Mouse (Mus musculus) liver, embryonic 16.5 days (tissue): ENCODE results near the gene Ddhd1. TPM values are rescaled to one million over a fixed set of nuclear protein-coding genes. Genes with fewer than 3 reads are reported as not detected.
A peak's percentile ranks its signal among the peaks of the same experiment; 100 is the strongest.
"Not testable (repeated sequence)": the region's sequence is repeated elsewhere in the genome, so short reads cannot be mapped to it uniquely, and the experiment has no call there.

Source experiments
- ATAC-seq: fragments of 200-750 bp; cut with Nextera tagmentation; 2 replicates; pipeline ENCODE4 v1.8.0; 2017; ENCODE audit warnings: low read depth, mild to moderate bottlenecking, moderate number of reproducible peaks, moderate library complexity
- H3K27ac ChIP-seq: fragments of 300-500 bp; sonication (generic); 2 replicates; pipeline ENCODE4 v1.5.1; 2014; ENCODE audit warnings: mild to moderate bottlenecking, low read length
- H3K27me3 ChIP-seq: fragments of 300-500 bp; sonication (generic); 2 replicates; pipeline ENCODE4 v1.6.1; 2014; ENCODE audit warnings: low read depth, low read length, mixed read lengths; ENCODE audit not compliant: control insufficient read depth, insufficient read depth
- H3K36me3 ChIP-seq: fragments of 300-500 bp; sonication (generic); 2 replicates; pipeline ENCODE4 v1.6.1; 2014; ENCODE audit warnings: mild to moderate bottlenecking; ENCODE audit not compliant: control insufficient read depth, insufficient read depth
- H3K4me1 ChIP-seq: fragments of 300-500 bp; sonication (generic); 2 replicates; pipeline ENCODE4 v1.6.1; 2014; ENCODE audit warnings: low read depth, low read length, mixed read lengths; ENCODE audit not compliant: control insufficient read depth
- H3K4me2 ChIP-seq: fragments of 300-500 bp; sonication (generic); 2 replicates; pipeline ENCODE4 v1.6.1; 2014; ENCODE audit warnings: low read depth, low read length, mixed read lengths
- H3K4me3 ChIP-seq: fragments of 300-500 bp; sonication (generic); 2 replicates; pipeline ENCODE4 v1.5.1; 2014; ENCODE audit warnings: low read depth, mild to moderate bottlenecking, low read length
- H3K9ac ChIP-seq: fragments of 300-500 bp; sonication (generic); 2 replicates; pipeline ENCODE4 v1.6.1; 2014; ENCODE audit warnings: low read depth, low read length
- H3K9me3 ChIP-seq: fragments of 300-500 bp; sonication (generic); replicated peaks from 2 replicates; pipeline ENCODE4 v1.6.1; 2016; ENCODE audit warnings: low read length; ENCODE audit not compliant: control insufficient read depth
- WGBS: fragments of 180-500 bp; shearing (Covaris S2); extraction: QIAGEN DNeasy Blood & Tissue Kit; methylation state at CpG from one replicate; pipeline ENCODE4 v1.1.7; 2014; ENCODE audit not compliant: insufficient replicate concordance; 5-methylcytosine and 5-hydroxymethylcytosine counted together
- polyA plus RNA-seq: library from polyadenylated mRNA; unstranded; fragments of >200 nt; fragmentation: Nextera tagmentation; extraction: Ambion mirVana; gene quantifications from 2 replicates; pipeline ENCODE4 v1.2.1, GENCODE M21; 2015

Ddhd1 gene
- polyA plus RNA-seq, 1 experiment from 2014 or later: 6.6 TPM

DNA sequence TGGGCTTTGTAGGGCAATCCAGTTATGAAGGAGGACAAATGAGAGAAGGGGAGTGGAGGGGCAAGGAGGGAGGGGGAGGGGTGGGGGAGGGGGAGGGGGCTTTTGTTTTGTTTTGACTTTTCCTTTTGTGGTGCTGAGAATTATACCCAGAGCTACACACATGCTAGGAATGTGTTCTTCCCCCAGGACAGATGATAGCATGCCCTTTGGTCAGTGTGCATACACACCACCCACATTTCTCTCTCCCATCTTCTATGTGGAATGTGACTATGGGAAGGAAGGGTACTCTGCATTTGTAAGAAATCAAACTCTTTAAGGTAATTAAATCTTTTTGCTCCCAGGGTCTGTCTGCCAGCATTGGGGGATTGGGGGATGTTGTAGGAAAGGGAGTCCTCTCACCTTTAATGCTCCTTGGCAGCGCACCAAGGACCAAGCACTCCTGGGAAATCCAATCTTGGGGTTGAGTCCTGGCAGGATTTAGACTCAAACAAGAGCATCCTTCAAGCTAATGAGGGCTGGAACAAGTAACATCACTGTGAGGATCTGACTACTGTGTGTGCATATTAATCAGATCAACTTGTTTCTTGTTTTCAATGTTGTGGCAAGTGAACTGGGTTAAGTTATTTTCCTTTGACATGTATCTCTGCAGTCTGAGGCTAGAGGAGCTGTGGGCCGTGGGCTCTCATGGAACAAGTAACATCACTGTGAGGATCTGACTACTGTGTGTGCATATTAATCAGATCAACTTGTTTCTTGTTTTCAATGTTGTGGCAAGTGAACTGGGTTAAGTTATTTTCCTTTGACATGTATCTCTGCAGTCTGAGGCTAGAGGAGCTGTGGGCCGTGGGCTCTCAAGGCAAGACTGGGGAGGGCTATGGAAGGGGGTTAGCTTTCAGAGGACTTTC, 76.8 kb downstream of the Ddhd1 start:
- not testable (repeated sequence) for H3K9ac ChIP-seq, H3K4me2 ChIP-seq, ATAC-seq, H3K4me3 ChIP-seq, H3K27ac ChIP-seq, H3K4me1 ChIP-seq, H3K27me3 ChIP-seq, H3K36me3 ChIP-seq, H3K9me3 ChIP-seq
- 72% methylated on average over 3 of the region's 3 CpGs for WGBS

DNA sequence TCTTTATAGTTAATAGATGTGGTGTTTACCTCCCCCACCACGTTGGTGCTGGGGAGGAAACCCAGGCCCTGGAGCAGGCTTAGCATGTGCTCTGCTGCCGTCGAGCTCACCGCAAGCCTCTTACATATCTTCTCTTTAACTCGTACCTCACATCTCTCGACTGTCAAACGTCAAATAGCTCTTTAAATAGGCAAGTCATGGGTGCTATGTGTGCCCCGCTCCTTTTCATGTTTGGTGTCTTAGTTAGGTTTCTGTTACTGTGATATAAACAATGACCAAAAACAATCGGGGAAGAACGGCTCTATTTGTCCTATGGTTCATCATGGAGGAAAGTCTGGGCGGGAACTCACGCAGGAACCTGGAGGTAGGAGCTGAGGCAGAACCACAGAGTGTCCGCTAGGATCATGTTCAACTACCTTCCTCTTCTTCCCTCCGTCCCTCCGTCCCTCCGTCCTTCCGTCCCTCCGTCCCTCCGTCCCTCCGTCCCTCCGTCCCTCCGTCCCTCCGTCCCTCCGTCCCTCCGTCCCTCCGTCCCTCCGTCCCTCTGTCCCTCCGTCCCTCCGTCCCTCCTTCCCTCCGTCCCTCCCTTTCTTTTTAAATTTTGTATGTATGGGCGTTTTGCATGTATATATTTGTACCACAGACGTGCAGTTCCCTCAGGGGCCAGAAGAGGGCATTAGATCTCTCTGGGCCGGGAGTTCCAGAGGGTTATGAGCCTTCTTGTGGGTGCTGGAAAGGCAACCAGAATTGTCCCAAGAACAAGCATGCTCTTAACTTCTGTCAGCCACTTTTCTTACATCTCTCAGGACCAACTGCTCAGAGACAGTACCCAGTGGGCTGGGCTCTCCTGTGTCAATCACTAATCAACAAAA, 91.6 kb downstream of the Ddhd1 start:
- Histone ChIP-seq H3K27ac (no peak overlapping the region), H3K36me3 (no peaks in the 10 kb centered on the region), H3K4me3 (peak overlapping the region; percentile 14), H3K9ac (no peak overlapping the region), H3K9me3 (no peaks in the 10 kb centered on the region), H3K27me3 (no peaks in the 10 kb centered on the region), H3K4me1 (no peaks in the 10 kb centered on the region; the same call in 1 of the 2 replicates), H3K4me2 (peak overlapping the region; percentile 44; the same call in 1 of the 2 replicates)
- no peak for ATAC-seq
- WGBS: 13% methylated on average over 32 of the region's 33 CpGs

DNA sequence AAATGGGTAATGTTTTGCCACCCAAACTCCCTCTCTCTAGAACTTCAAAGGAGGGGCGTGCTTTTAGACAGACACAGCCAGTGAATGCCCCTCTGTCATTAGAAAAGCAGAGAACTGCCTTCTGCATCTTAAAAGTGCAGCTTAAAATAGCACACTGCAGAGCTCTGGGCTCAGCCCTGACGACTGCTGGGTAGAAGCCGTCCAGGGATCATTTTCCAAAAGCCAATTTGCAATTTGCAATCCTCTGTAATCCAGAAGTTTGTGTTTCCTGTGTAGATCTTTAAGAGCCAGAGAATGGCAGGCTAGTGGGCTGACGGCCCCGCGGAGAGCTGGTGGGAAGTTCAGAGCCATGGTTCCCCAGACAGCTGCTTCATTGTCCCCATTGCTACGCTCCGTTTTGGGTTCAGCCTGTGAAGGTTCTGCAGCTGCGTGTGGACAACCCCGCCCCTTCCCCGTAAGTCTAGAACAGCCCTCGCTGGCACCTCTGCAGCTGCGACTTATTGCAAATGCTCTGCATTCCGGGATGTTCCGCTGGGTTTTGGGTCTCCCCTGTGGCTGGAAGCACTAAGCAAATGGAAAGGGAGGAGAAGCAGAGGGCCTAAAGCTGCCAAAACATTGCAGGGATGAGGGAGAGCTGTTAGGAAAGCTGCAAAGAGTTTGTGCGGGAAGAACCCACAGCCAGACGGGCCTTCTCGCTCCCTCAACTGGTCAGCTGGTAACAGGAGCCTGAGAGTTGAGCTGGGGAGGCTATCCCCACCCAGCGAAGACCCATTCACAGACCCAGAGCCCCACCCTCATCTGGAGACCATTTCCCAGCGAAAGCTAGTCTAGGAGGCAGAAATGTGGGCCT, 92.5 kb downstream of the Ddhd1 start:
- no peaks in the 10 kb centered on the region for H3K36me3 ChIP-seq
- H3K9me3 ChIP-seq: no peaks in the 10 kb centered on the region
- no peak overlapping the region for H3K9ac ChIP-seq
- no peaks in the 10 kb centered on the region for H3K27me3 ChIP-seq
- H3K4me2 ChIP-seq: peak overlapping the region; percentile 44
- no peak overlapping the region for H3K27ac ChIP-seq
- H3K4me3 ChIP-seq: no peak overlapping the region
- 21% methylated on average over 20 of the region's 20 CpGs for WGBS
- ATAC-seq: no peak
- H3K4me1 ChIP-seq: no peaks in the 10 kb centered on the region; the same call in 1 of the 2 replicates

DNA sequence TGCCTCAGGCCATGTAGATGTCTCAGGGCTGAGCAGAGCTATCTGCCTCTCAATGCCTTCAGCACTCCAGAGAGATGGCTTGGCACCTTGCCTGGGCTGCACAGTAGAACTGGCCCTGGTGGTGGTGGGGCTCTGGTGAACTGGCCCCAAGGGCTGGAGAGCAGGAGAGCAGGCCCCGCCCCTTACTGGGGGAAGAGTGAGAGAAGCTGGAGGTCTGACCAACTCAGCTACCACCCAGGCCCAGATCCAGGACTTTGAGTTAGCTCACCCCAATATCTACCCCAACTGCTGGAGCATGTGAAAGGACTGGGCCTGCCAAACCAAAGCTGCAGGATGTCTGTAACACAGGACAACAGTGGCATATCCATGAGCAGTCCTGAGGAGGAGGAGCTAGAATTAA, 94.4 kb downstream of the Ddhd1 start:
- H3K36me3 ChIP-seq: no peaks in the 10 kb centered on the region
- H3K27me3 ChIP-seq: no peaks in the 10 kb centered on the region
- no peak for ATAC-seq
- H3K27ac ChIP-seq: no peak overlapping the region
- 72% methylated on average over 1 of the region's 1 CpGs for WGBS
- H3K4me2 ChIP-seq: no peak overlapping the region
- no peak overlapping the region for H3K4me3 ChIP-seq
- H3K4me1 ChIP-seq: no peaks in the 10 kb centered on the region; the same call in 1 of the 2 replicates
- no peaks in the 10 kb centered on the region for H3K9me3 ChIP-seq
- H3K9ac ChIP-seq: no peak overlapping the region

DNA sequence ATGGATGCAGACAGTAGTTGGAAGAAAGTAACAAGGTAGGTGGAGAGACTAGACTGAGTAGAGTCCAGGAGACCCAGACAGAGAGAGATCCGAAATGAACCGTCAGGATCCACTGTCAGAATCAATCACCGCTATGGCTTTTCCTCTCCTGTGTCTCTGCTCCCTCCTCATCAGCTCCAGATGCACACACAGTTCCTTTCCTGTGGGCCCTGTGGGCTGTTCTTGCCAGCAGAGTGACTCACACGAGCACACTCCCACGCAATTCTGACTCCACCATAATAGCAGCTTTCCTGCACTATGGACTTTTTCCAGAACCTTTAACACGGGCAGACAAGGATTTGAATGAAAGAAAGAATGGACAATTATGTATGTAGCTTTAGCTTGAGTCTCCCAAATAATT, 96.3 kb downstream of the Ddhd1 start:
- Histone ChIP-seq H3K4me3 (no peak overlapping the region), H3K9me3 (no peaks in the 10 kb centered on the region), H3K4me2 (no peak overlapping the region), H3K36me3 (no peaks in the 10 kb centered on the region), H3K4me1 (no peaks in the 10 kb centered on the region; the same call in 1 of the 2 replicates), H3K9ac (no peak overlapping the region), H3K27ac (no peak overlapping the region), H3K27me3 (no peaks in the 10 kb centered on the region)
- 59% methylated on average over 6 of the region's 6 CpGs for WGBS
- no peak for ATAC-seq

DNA sequence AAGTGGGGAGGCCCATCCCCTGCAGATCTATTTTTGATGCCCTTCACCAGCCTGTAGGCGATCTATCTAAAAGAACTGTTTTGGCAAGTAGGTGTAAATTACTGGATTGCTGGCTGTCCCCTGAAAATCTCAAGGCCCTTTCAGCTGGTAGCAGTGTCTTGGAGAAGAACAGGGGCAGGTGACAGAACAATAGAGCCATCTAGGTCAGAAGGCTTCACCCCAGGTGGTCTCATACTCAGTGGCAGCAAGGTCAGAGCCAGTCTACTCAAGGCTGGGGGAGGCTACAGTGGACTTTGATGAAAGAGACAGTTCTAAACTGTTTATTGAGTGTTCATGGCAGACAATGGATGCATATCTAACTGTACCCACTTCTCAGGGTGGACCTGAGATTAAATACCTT, 98.9 kb downstream of the Ddhd1 start:
- Histone ChIP-seq H3K4me1 (no peaks in the 10 kb centered on the region), H3K36me3 (no peaks in the 10 kb centered on the region), H3K27ac (no peak overlapping the region), H3K27me3 (no peaks in the 10 kb centered on the region), H3K4me2 (no peak overlapping the region), H3K4me3 (no peak overlapping the region), H3K9me3 (no peaks in the 10 kb centered on the region), H3K9ac (no peak overlapping the region)
- no peak for ATAC-seq
- WGBS: 76% methylated on average over 1 of the region's 1 CpGs

DNA sequence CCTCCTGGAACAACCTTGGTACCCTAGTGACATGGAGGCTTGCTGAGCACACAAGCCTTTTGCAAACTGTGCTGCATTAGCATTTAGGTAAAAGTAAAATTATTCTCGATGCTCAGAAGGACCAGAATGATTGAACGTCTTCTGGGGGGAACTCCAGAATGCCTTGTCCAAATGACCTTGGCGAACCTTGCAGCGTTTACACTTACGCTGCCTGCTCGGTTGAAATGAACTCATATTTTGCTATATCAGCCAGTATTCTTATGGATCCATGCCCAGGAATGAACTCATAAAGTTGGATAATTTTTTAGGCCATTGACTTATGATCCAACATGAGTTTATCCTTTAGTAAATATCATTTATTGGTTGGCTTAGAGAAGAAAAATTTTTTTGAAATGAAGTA, 103.6 kb downstream of the Ddhd1 start:
- H3K4me3 ChIP-seq: no peak overlapping the region
- H3K4me2 ChIP-seq: no peak overlapping the region
- no peaks in the 10 kb centered on the region for H3K27me3 ChIP-seq
- H3K36me3 ChIP-seq: no peaks in the 10 kb centered on the region
- H3K27ac ChIP-seq: no peak overlapping the region
- H3K9ac ChIP-seq: no peak overlapping the region
- ATAC-seq: no peak
- WGBS: 72% methylated on average over 6 of the region's 6 CpGs
- H3K9me3 ChIP-seq: no peaks in the 10 kb centered on the region
- no peaks in the 10 kb centered on the region for H3K4me1 ChIP-seq

DNA sequence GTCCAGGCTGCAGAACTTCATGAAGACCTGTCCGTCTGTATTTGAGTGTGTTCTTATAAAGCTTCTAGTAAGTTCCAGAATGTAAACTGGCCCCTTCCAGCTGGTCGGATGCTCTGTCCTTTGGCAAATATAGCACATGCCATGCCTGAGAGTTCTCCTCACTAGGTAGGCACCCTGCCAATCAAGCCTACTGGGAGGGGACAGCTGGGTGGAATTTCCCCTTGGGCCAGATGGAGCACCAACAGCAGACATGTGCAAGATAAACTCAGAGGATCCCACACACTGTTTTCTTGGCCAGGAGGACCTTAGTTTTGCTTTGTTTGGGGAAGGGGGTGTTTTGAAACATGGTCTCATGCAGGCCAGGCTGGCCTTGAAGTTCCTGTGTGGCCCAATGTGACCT, 104.1 kb downstream of the Ddhd1 start:
- WGBS: 49% methylated on average over 2 of the region's 2 CpGs
- H3K4me2 ChIP-seq: no peak overlapping the region

More for the DNA sequence above, 104.1 kb downstream of the Ddhd1 start:
- H3K27me3 ChIP-seq: no peaks in the 10 kb centered on the region
- H3K9ac ChIP-seq: no peak overlapping the region
- H3K4me3 ChIP-seq: no peak overlapping the region
- no peaks in the 10 kb centered on the region for H3K4me1 ChIP-seq
- no peaks in the 10 kb centered on the region for H3K9me3 ChIP-seq
- H3K36me3 ChIP-seq: no peaks in the 10 kb centered on the region
- ATAC-seq: no peak
- H3K27ac ChIP-seq: no peak overlapping the region
